Mouse (Mus musculus) frontal cortex, adult 2 months (tissue): ENCODE data around the gene Pih1d1. TPM values are rescaled to one million over a fixed set of nuclear protein-coding genes. Genes with fewer than 3 reads are reported as not detected.
A peak's percentile ranks its signal among the peaks of the same experiment; 100 is the strongest.
"Not testable (repeated sequence)": the region's sequence is repeated elsewhere in the genome, so short reads cannot be mapped to it uniquely, and the experiment has no call there.

Experiments
- DNase-seq, 2 experiments: peaks; one replicate each; pipeline ENCODE4 v3.0.0; 2022; ENCODE audit warnings: low spot score in 1 of 2; ENCODE audit errors: extremely low spot score in 1 of 2
- polyA plus RNA-seq: library from polyadenylated mRNA; depleted of rRNA; stranded (reverse); fragments of >200 nt; gene quantifications from 2 replicates; pipeline ENCODE4 v1.2.3, GENCODE M21; 2012; rRNA removed

The Pih1d1 gene
- polyA plus RNA-seq, result 54.2 and 61.5 TPM in 2 replicates

GRCm38 (mm10) chr7:45154096-45154992 is at the start of gene Pih1d1, which contains the start of gene Aldh16a1:
Pih1d1 (plus strand) TSS chr7:45154303.
Aldh16a1 (minus strand) TSS chr7:45154584.
- DNase-seq, result peak; percentile 90 to 96

- DNase-seq, result no peak
Measured at GRCm38 (mm10) chr7:45104941-45105340, 49.2 kb upstream of the Pih1d1 start.

- DNase-seq, result no peak
Measured at GRCm38 (mm10) chr7:45105491-45105890, 48.6 kb upstream of the Pih1d1 start.

- DNase-seq, result no peak
Measured at GRCm38 (mm10) chr7:45106441-45106840, 47.7 kb upstream of the Pih1d1 start.

- no peak for DNase-seq
Measured at GRCm38 (mm10) chr7:45107052-45107645, 47.0 kb upstream of the Pih1d1 start.

- DNase-seq, result not testable (repeated sequence)
Measured at GRCm38 (mm10) chr7:45110089-45110488, 44.0 kb upstream of the Pih1d1 start.

- DNase-seq, result no peak
Measured at GRCm38 (mm10) chr7:45111940-45112339, 42.2 kb upstream of the Pih1d1 start.

- DNase-seq, result no peak
Measured at GRCm38 (mm10) chr7:45112529-45112928, 41.6 kb upstream of the Pih1d1 start.

GRCm38 (mm10) chr7:45113476-45113875 is 40.6 kb upstream of the Pih1d1 start:
- DNase-seq, result no peak

- no peak for DNase-seq
Measured at GRCm38 (mm10) chr7:45117566-45117965, 36.5 kb upstream of the Pih1d1 start.

GRCm38 (mm10) chr7:45118336-45118735 is 35.8 kb upstream of the Pih1d1 start:
- no peak for DNase-seq

- no peak for DNase-seq
Measured at GRCm38 (mm10) chr7:45119780-45120709, 34.1 kb upstream of the Pih1d1 start.

GRCm38 (mm10) chr7:45121404-45121803 is 32.7 kb upstream of the Pih1d1 start:
- DNase-seq, result no peak

- DNase-seq, result no peak
Measured at GRCm38 (mm10) chr7:45121966-45122365, 32.1 kb upstream of the Pih1d1 start.

GRCm38 (mm10) chr7:45122561-45123185 is 31.4 kb upstream of the Pih1d1 start:
- no peak for DNase-seq

- no peak for DNase-seq
Measured at GRCm38 (mm10) chr7:45123186-45123570, 30.9 kb upstream of the Pih1d1 start.

GRCm38 (mm10) chr7:45124224-45125143 is 29.6 kb upstream of the Pih1d1 start, which contains the start of gene Rps11:
Rps11 (minus strand) TSS chr7:45124439.
- DNase-seq, result peak; percentile 97 to 99

- no peak for DNase-seq
Measured at GRCm38 (mm10) chr7:45125144-45125600, 28.9 kb upstream of the Pih1d1 start.

- not testable (repeated sequence) for DNase-seq
Measured at GRCm38 (mm10) chr7:45125649-45126048, 28.5 kb upstream of the Pih1d1 start.
